Mouse (Mus musculus) C2C12 (cell line): ENCODE data around the gene Dlgap3. TPM values are rescaled to one million over a fixed set of nuclear protein-coding genes. Genes with fewer than 3 reads are reported as not detected.

Experiments used
- H3K27me3 ChIP-seq: one replicate; pipeline ENCODE4 v1.6.1; 2011; ENCODE audit not compliant: control insufficient read depth, insufficient read depth, insufficient read length
- H3K36me3 ChIP-seq: one replicate; pipeline ENCODE4 v1.6.1; 2011; ENCODE audit not compliant: control insufficient read depth, insufficient read depth
- H3K4me3 ChIP-seq: one replicate; pipeline ENCODE4 v1.5.1; 2011; ENCODE audit warnings: mild to moderate bottlenecking, control low read depth; ENCODE audit not compliant: poor library complexity, insufficient read depth, severe bottlenecking
- H3K79me2 ChIP-seq: one replicate; pipeline ENCODE4 v1.6.1; 2011; ENCODE audit not compliant: control insufficient read depth, insufficient read depth
- H3K79me3 ChIP-seq: one replicate; pipeline ENCODE4 v1.6.1; 2011; ENCODE audit warnings: low read depth, control low read depth
- H3ac ChIP-seq: one replicate; pipeline ENCODE3; 2011; ENCODE audit warnings: low read depth; ENCODE audit not compliant: control insufficient read depth, insufficient read length
- CEBPB ChIP-seq: IDR thresholded peaks from one replicate; pipeline ENCODE4 v1.6.1; 2011; ENCODE audit warnings: low read depth, mild to moderate bottlenecking, control low read depth, moderate library complexity
- CTCF ChIP-seq: IDR thresholded peaks from one replicate; pipeline ENCODE4 v1.5.1; 2011; ENCODE audit not compliant: control insufficient read depth, insufficient read depth, insufficient read length
- FOSL1 ChIP-seq: IDR thresholded peaks from one replicate; pipeline ENCODE4 v1.8.0; 2011; ENCODE audit warnings: mild to moderate bottlenecking, low read length; ENCODE audit not compliant: poor library complexity, insufficient read depth, severe bottlenecking
- MAX ChIP-seq: IDR thresholded peaks from one replicate; pipeline ENCODE4 v1.6.1; 2011; ENCODE audit warnings: mild to moderate bottlenecking, control low read depth
- MYOD1 ChIP-seq: IDR thresholded peaks from one replicate; pipeline ENCODE4 v1.6.1; 2011; ENCODE audit warnings: low read depth; ENCODE audit not compliant: control insufficient read depth, insufficient read length
- MYOG ChIP-seq: IDR thresholded peaks from one replicate; pipeline ENCODE4 v1.6.1; 2011; ENCODE audit not compliant: control insufficient read depth, insufficient read length; ENCODE audit errors: extremely low read depth
- USF1 ChIP-seq: IDR thresholded peaks from one replicate; pipeline ENCODE4 v1.6.1; 2011; ENCODE audit warnings: low read depth, mild to moderate bottlenecking, control low read depth, moderate library complexity
- polyA plus RNA-seq: library from polyadenylated mRNA; unstranded; fragments of >200 nt; fragmentation: generic; extraction: Trizol; gene quantifications from one replicate; pipeline ENCODE4 v1.2.1, GENCODE M21; 2012; ENCODE audit warnings: missing spikeins

Gene Dlgap3
- polyA plus RNA-seq, 1 experiment: not detected

- no peak for TF ChIP-seq MYOD1
- TF ChIP-seq CTCF: no peak
- TF ChIP-seq MAX: no peak
- no peak for TF ChIP-seq USF1
- no peak for TF ChIP-seq CEBPB
- no peak for TF ChIP-seq FOSL1
- no peak for TF ChIP-seq MYOG
- Histone ChIP-seq H3K4me3 (no peak overlapping the region), H3K79me2 (no peaks in the 10 kb centered on the region), H3K27me3 (peaks cover 62% of the 10 kb centered on the region), H3K79me3 (no peaks in the 10 kb centered on the region), H3K36me3 (no peaks in the 10 kb centered on the region), H3ac (no peak overlapping the region)
Measured at GRCm38 (mm10) chr4:127224444-127225100, 55.6 kb downstream of the Dlgap3 start.

GRCm38 (mm10) chr4:127226067-127226466 lies 57.1 kb downstream of the Dlgap3 start:
- TF ChIP-seq CEBPB (no peak), MYOD1 (no peak), FOSL1 (no peak), MYOG (no peak), MAX (no peak), USF1 (no peak), CTCF (no peak)
- Histone ChIP-seq H3ac (no peak overlapping the region), H3K27me3 (peaks cover 66% of the 10 kb centered on the region), H3K79me3 (no peaks in the 10 kb centered on the region), H3K79me2 (no peaks in the 10 kb centered on the region), H3K36me3 (no peaks in the 10 kb centered on the region), H3K4me3 (no peak overlapping the region)

- no peak overlapping the region for H3ac ChIP-seq
- H3K27me3 ChIP-seq: peaks cover 69% of the 10 kb centered on the region
- TF ChIP-seq CEBPB (no peak), FOSL1 (no peak), MYOD1 (no peak), MAX (no peak), CTCF (no peak), USF1 (no peak), MYOG (no peak)
- H3K36me3 ChIP-seq: no peaks in the 10 kb centered on the region
- H3K4me3 ChIP-seq: no peak overlapping the region
- H3K79me3 ChIP-seq: no peaks in the 10 kb centered on the region
- no peaks in the 10 kb centered on the region for H3K79me2 ChIP-seq
Measured at GRCm38 (mm10) chr4:127227051-127227673, 58.2 kb downstream of the Dlgap3 start.

GRCm38 (mm10) chr4:127232028-127232427 lies 63.0 kb downstream of the Dlgap3 start:
- no peak overlapping the region for H3K4me3 ChIP-seq
- H3K36me3 ChIP-seq: no peaks in the 10 kb centered on the region
- peaks cover 51% of the 10 kb centered on the region for H3K27me3 ChIP-seq
- no peaks in the 10 kb centered on the region for H3K79me2 ChIP-seq
- TF ChIP-seq MYOD1: no peak
- no peak for TF ChIP-seq CEBPB
- no peak for TF ChIP-seq MYOG
- TF ChIP-seq FOSL1: no peak
- TF ChIP-seq USF1: no peak
- no peak for TF ChIP-seq CTCF
- TF ChIP-seq MAX: no peak
- H3ac ChIP-seq: no peak overlapping the region
- H3K79me3 ChIP-seq: no peaks in the 10 kb centered on the region

- Histone ChIP-seq H3K27me3 (peaks cover 49% of the 10 kb centered on the region), H3K4me3 (no peak overlapping the region), H3ac (no peak overlapping the region), H3K36me3 (no peaks in the 10 kb centered on the region), H3K79me2 (no peaks in the 10 kb centered on the region), H3K79me3 (no peaks in the 10 kb centered on the region)
- TF ChIP-seq MYOD1 (no peak), MAX (no peak), FOSL1 (no peak), USF1 (no peak), CTCF (no peak), CEBPB (no peak), MYOG (no peak)
Measured at GRCm38 (mm10) chr4:127232551-127232950, 63.5 kb downstream of the Dlgap3 start.
